Mouse (Mus musculus): Measurements from ENCODE around the gene Pitx3. TPM values are rescaled to one million over a fixed set of nuclear protein-coding genes. Genes with fewer than 3 reads are reported as not detected.

The Pitx3 gene
- polyA plus RNA-seq (2015; fragmentation: Nextera tagmentation; extraction: Ambion mirVana): 0.33 and 0.39 TPM in 2 replicates

DNA sequence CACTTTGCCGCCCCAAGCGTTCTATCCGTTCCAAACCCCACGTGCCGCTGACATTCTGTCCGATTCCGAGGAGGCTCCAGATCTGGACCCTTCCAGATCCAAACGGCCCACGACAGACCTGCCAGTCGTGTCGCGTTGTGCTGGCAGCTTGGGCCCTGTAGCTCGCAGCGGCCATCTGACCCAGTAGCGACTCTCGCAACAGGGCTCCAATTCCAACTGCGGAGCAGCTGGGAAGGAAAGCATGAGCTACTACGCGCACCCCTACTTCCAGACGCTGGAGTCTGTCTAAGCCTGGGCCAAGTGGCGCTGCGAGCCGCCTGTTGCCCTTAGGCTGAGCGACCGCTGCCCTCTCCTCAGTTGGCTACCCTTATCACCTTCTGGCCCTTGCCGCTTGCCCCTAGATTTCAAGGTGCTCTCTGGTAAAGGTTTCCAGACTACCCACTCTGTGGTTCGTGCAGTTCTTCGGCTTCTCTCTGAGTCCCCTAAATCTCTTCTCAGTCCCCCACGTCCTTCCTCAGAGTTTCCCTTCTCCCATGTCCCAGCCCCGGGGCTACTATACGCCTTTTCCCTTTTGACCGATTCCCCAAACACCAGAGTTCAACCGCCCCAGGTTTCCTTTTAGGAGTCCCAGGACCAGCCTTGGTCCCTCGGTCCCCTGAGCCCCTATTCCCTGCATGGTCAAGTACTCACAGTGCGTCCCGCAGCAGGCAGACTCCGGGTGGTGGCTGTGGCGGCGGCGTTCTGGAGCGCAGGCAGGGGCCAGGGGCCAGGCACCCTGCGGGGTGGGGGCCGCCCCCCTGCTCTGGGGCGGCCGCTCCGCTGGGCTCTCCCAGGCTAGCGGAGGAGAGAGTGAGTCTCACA lies at the start of gene Pitx3:
Gene Pitx3 (minus strand): TSS at position 816 of the 861 bp plus-strand sequence.
- Histone ChIP-seq H3K4me2 (ENCODE audit: low read depth, low read length) (peak within 1 kb of the TSS; percentile 93), H3K4me1 (ENCODE audit: control insufficient read depth, insufficient read depth, low read length) (peaks cover 12% of the 10 kb centered on the region), H3K27ac (ENCODE audit: low read length) (no peak within 1 kb of the TSS), H3K36me3 (ENCODE audit: control insufficient read depth, insufficient read depth) (no peaks in the 10 kb centered on the region), H3K9ac (ENCODE audit: low read length) (peak within 1 kb of the TSS; percentile 62), H3K4me3 (ENCODE audit: low read length) (peak within 1 kb of the TSS; percentile 68), H3K9me3 (replicated peaks; ENCODE audit: control insufficient read depth, low read length) (no peaks in the 10 kb centered on the region), H3K27me3 (ENCODE audit: control insufficient read depth, insufficient read depth, low read length) (peaks cover 34% of the 10 kb centered on the region)
- 1% methylated on average over 46 of the region's 47 CpGs for WGBS
- peak; percentile 4; the same call in 1 of the 2 replicates for ATAC-seq (replicated peaks; ENCODE audit: extremely low read depth, insufficient read depth, low FRiP score)

DNA sequence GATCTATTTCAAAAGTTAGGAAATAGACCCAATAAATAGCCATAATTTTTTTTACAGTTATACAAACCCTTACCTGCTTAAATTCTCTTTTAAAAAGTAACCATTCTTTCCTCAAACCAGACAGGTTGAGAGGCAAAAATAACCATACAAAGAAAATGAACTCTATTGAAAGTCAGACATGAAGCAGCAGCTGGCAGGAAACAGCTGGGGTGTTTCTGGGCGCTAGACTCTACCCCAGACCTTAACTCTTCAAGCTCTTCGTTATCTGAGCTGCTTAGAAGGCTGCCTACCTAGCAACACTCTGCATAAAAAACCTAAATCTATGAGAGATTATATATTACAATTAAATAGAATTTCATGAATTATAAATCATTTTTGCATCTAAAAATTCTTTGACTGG lies 39.1 kb upstream of the Pitx3 start:
- H3K4me3 ChIP-seq (ENCODE audit: low read length): no peak overlapping the region
- H3K36me3 ChIP-seq (ENCODE audit: control insufficient read depth, insufficient read depth): 0 out of 2 replicates have a peak, but pooled peaks cover 1% of the 10 kb centered on the region
- H3K9ac ChIP-seq (ENCODE audit: low read length): no peak overlapping the region
- H3K9me3 ChIP-seq (replicated peaks; ENCODE audit: control insufficient read depth, low read length): no peaks in the 10 kb centered on the region
- no peak for ATAC-seq (replicated peaks; ENCODE audit: extremely low read depth, insufficient read depth, low FRiP score)
- H3K27me3 ChIP-seq (ENCODE audit: control insufficient read depth, insufficient read depth, low read length): no peaks in the 10 kb centered on the region
- 44% methylated on average over 2 of the region's 2 CpGs for WGBS
- H3K4me2 ChIP-seq (ENCODE audit: low read depth, low read length): no peak overlapping the region
- no peak overlapping the region for H3K27ac ChIP-seq (ENCODE audit: low read length)
- peaks cover 14% of the 10 kb centered on the region for H3K4me1 ChIP-seq (ENCODE audit: control insufficient read depth, insufficient read depth, low read length)

DNA sequence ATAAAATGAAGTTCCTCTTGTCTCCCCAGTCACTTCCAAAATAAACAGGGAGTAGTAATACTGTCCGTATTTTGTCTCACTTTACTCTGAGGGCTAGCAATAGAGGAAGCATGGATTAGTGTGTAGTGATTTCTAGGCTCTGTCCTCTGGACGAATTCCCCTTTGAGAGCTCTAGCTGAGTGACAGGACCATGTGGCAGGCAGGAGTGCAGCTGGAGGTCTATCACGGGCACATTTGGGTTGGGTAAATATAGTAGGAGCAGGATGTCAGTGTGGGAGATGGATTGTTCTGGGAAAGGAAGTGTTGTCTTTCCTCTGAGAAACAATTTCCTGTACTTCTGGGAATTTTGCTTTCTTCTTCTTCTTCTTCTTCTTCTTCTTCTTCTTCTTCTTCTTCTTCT lies 38.5 kb upstream of the Pitx3 start:
- ATAC-seq (replicated peaks; ENCODE audit: extremely low read depth, insufficient read depth, low FRiP score): peak; percentile 77
- Histone ChIP-seq H3K27me3 (ENCODE audit: control insufficient read depth, insufficient read depth, low read length) (no peaks in the 10 kb centered on the region), H3K9me3 (replicated peaks; ENCODE audit: control insufficient read depth, low read length) (no peaks in the 10 kb centered on the region), H3K4me2 (ENCODE audit: low read depth, low read length) (peak overlapping the region; percentile 52), H3K36me3 (ENCODE audit: control insufficient read depth, insufficient read depth) (0 out of 2 replicates have a peak, but pooled peaks cover 3% of the 10 kb centered on the region), H3K27ac (ENCODE audit: low read length) (peak overlapping the region; percentile 88), H3K4me3 (ENCODE audit: low read length) (no peak overlapping the region; the same call in 1 of the 2 replicates), H3K9ac (ENCODE audit: low read length) (peak overlapping the region; percentile 11; the same call in 1 of the 2 replicates), H3K4me1 (ENCODE audit: control insufficient read depth, insufficient read depth, low read length) (peaks cover 14% of the 10 kb centered on the region)
- WGBS: 4% methylated on average over 3 of the region's 3 CpGs

DNA sequence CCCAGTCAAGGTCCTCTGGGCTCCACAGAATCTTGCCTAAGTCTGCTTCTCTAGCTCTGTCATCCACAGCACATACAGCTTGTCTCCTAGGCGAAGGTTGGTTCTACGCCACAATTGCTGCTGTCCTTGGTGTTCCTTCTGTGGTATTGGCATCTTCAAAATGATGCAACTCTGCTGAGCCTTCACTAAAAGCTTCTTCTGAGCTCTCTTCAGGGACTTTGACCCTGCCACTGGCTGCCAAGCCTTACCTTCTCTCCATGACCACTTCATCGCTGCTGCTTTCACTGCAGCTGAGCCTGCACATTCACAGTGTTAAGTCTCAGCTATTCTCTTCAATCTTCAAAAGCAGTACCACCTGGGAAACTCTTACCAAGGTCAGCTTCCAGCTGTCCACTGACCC lies 34.1 kb upstream of the Pitx3 start:
- H3K27me3 ChIP-seq (ENCODE audit: control insufficient read depth, insufficient read depth, low read length): no peaks in the 10 kb centered on the region
- ATAC-seq (replicated peaks; ENCODE audit: extremely low read depth, insufficient read depth, low FRiP score): no peak
- H3K4me3 ChIP-seq (ENCODE audit: low read length): no peak overlapping the region
- no peak overlapping the region for H3K4me2 ChIP-seq (ENCODE audit: low read depth, low read length)
- H3K4me1 ChIP-seq (ENCODE audit: control insufficient read depth, insufficient read depth, low read length): peaks cover 11% of the 10 kb centered on the region
- H3K36me3 ChIP-seq (ENCODE audit: control insufficient read depth, insufficient read depth): 0 out of 2 replicates have a peak, but pooled peaks cover 3% of the 10 kb centered on the region
- H3K27ac ChIP-seq (ENCODE audit: low read length): no peak overlapping the region
- H3K9me3 ChIP-seq (replicated peaks; ENCODE audit: control insufficient read depth, low read length): no peaks in the 10 kb centered on the region
- WGBS: 91% methylated on average over 3 of the region's 3 CpGs
- H3K9ac ChIP-seq (ENCODE audit: low read length): no peak overlapping the region

DNA sequence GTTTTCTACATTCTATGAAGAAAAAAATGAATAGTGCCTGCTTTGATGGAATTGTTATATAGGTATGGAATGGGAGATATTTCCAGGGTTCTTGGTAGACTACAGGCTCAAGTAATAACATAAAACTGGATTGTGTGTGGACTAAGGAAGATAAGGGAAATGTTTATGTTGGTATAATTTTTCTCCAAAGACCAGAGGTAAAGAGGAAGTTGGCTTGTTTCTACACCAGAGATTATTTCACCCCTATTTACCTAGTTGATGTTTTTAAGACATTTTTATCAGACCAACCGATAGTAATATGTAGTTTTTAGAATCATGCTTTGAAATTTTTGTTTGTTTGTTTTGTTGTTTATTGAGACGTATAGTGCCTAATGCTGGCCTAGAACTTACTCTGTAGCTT lies 32.1 kb upstream of the Pitx3 start:
- ATAC-seq (replicated peaks; ENCODE audit: extremely low read depth, insufficient read depth, low FRiP score): no peak
- H3K4me3 ChIP-seq (ENCODE audit: low read length): no peak overlapping the region
- 84% methylated on average over 2 of the region's 2 CpGs for WGBS
- H3K27ac ChIP-seq (ENCODE audit: low read length): no peak overlapping the region
- no peaks in the 10 kb centered on the region for H3K9me3 ChIP-seq (replicated peaks; ENCODE audit: control insufficient read depth, low read length)
- H3K9ac ChIP-seq (ENCODE audit: low read length): no peak overlapping the region
- H3K36me3 ChIP-seq (ENCODE audit: control insufficient read depth, insufficient read depth): 0 out of 2 replicates have a peak, but pooled peaks cover 3% of the 10 kb centered on the region
- no peak overlapping the region for H3K4me2 ChIP-seq (ENCODE audit: low read depth, low read length)
- H3K27me3 ChIP-seq (ENCODE audit: control insufficient read depth, insufficient read depth, low read length): no peaks in the 10 kb centered on the region
- no peaks in the 10 kb centered on the region for H3K4me1 ChIP-seq (ENCODE audit: control insufficient read depth, insufficient read depth, low read length)

DNA sequence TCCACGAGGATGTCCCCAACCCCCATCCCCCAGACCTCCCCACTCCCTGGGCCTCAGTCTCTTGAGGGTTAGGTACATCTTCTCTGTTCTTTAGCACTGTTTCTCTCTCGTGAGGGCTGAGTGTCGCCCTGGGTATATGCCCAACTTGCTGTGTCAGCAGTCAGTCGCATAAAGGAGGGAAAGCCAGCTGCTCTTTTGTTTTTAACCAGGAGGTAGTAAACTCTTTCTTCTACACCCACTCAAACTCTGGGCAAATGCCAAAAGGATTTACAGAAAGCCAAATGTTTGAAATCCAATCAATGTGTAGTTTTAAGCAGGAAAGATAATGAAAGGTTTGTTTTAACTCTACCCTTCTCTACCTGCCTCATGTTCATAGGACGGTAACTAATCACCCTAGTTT lies 28.9 kb upstream of the Pitx3 start:
- Histone ChIP-seq H3K4me2 (ENCODE audit: low read depth, low read length) (no peak overlapping the region), H3K27ac (ENCODE audit: low read length) (no peak overlapping the region), H3K9ac (ENCODE audit: low read length) (no peak overlapping the region), H3K36me3 (ENCODE audit: control insufficient read depth, insufficient read depth) (0 out of 2 replicates have a peak, but pooled peaks cover 3% of the 10 kb centered on the region), H3K4me3 (ENCODE audit: low read length) (no peak overlapping the region), H3K9me3 (replicated peaks; ENCODE audit: control insufficient read depth, low read length) (no peaks in the 10 kb centered on the region), H3K27me3 (ENCODE audit: control insufficient read depth, insufficient read depth, low read length) (no peaks in the 10 kb centered on the region), H3K4me1 (ENCODE audit: control insufficient read depth, insufficient read depth, low read length) (no peaks in the 10 kb centered on the region)
- 70% methylated on average over 5 of the region's 5 CpGs for WGBS
- ATAC-seq (replicated peaks; ENCODE audit: extremely low read depth, insufficient read depth, low FRiP score): no peak

DNA sequence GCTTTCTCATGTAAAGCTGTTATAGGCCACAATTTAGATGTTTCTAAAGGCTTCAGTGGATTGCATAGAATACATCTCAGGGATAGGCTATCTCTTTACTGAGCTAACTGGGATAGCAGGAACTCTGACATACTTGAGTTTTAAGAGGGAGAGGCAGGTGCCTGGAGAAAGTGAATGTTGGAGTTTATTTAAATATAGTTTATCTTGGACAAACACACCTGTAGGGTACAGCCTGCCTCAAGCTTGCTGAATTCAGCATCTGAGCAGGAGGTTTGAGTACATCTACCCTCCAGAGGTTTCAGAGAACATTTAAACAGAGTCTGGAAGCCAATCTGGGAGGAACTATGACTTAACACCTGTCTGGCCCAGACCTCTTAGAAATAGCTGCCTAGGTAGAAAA lies 27.0 kb upstream of the Pitx3 start:
- Histone ChIP-seq H3K27me3 (ENCODE audit: control insufficient read depth, insufficient read depth, low read length) (no peaks in the 10 kb centered on the region), H3K36me3 (ENCODE audit: control insufficient read depth, insufficient read depth) (peaks cover 9% of the 10 kb centered on the region; the same call in 1 of the 2 replicates), H3K4me1 (ENCODE audit: control insufficient read depth, insufficient read depth, low read length) (no peaks in the 10 kb centered on the region), H3K9me3 (replicated peaks; ENCODE audit: control insufficient read depth, low read length) (no peaks in the 10 kb centered on the region), H3K4me3 (ENCODE audit: low read length) (no peak overlapping the region), H3K27ac (ENCODE audit: low read length) (no peak overlapping the region), H3K9ac (ENCODE audit: low read length) (no peak overlapping the region), H3K4me2 (ENCODE audit: low read depth, low read length) (no peak overlapping the region)
- no peak for ATAC-seq (replicated peaks; ENCODE audit: extremely low read depth, insufficient read depth, low FRiP score)

DNA sequence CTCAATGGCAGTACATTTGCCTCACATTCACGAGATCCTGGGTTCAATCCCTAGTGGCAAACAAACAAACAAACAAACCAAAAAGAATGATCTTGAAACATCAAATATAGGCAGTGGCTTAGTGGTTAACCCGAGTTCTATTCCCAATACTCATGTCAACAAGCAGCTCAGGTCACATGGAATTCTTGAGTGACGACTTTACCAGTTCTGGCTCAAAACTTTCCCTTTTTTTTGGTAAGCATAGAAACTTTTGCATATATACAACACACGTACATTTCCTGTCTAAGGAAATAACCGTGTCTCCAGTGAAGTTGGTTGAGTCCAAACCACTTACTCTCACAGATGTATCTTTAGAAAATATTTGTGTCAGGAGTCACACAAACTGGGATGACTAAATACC lies 24.4 kb upstream of the Pitx3 start:
- Histone ChIP-seq H3K27me3 (ENCODE audit: control insufficient read depth, insufficient read depth, low read length) (no peaks in the 10 kb centered on the region), H3K4me1 (ENCODE audit: control insufficient read depth, insufficient read depth, low read length) (no peaks in the 10 kb centered on the region), H3K27ac (ENCODE audit: low read length) (no peak overlapping the region), H3K4me2 (ENCODE audit: low read depth, low read length) (no peak overlapping the region), H3K36me3 (ENCODE audit: control insufficient read depth, insufficient read depth) (peaks cover 9% of the 10 kb centered on the region; the same call in 1 of the 2 replicates), H3K9me3 (replicated peaks; ENCODE audit: control insufficient read depth, low read length) (no peaks in the 10 kb centered on the region), H3K9ac (ENCODE audit: low read length) (no peak overlapping the region), H3K4me3 (ENCODE audit: low read length) (no peak overlapping the region)
- 74% methylated on average over 5 of the region's 5 CpGs for WGBS
- ATAC-seq (replicated peaks; ENCODE audit: extremely low read depth, insufficient read depth, low FRiP score): no peak

DNA sequence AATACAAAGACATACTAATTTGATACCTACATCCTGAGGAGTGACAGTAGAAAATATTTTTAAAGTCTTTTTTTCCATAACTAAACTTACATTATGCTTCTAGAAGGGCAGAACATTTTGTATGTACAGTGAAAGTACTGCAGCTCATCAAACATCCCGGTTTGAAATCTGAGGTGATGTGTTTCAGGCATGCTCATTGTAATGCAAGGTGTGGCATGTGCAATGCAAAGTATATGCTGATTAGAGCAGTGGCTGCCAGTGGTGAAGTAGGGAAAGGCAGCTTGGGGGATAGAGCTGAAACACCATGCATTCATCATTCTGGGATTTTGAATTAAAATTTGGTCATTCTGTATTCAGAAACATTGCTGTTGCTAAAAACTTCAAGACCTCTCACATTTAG lies 21.8 kb upstream of the Pitx3 start:
- H3K36me3 ChIP-seq (ENCODE audit: control insufficient read depth, insufficient read depth): peaks cover 25% of the 10 kb centered on the region
- no peak overlapping the region for H3K27ac ChIP-seq (ENCODE audit: low read length)
- no peak overlapping the region for H3K4me2 ChIP-seq (ENCODE audit: low read depth, low read length)
- no peak overlapping the region for H3K4me3 ChIP-seq (ENCODE audit: low read length)
- no peaks in the 10 kb centered on the region for H3K4me1 ChIP-seq (ENCODE audit: control insufficient read depth, insufficient read depth, low read length)
- ATAC-seq (replicated peaks; ENCODE audit: extremely low read depth, insufficient read depth, low FRiP score): no peak
- H3K9ac ChIP-seq (ENCODE audit: low read length): no peak overlapping the region
- H3K27me3 ChIP-seq (ENCODE audit: control insufficient read depth, insufficient read depth, low read length): no peaks in the 10 kb centered on the region
- H3K9me3 ChIP-seq (replicated peaks; ENCODE audit: control insufficient read depth, low read length): no peaks in the 10 kb centered on the region
- 59% methylated on average over 1 of the region's 1 CpGs for WGBS

Data from heart, embryonic 16.5 days (tissue).